Mouse (Mus musculus) hindbrain, embryonic 16.5 days (tissue): ENCODE data around the gene 6030445D17Rik. TPM values are rescaled to one million over a fixed set of nuclear protein-coding genes. Genes with fewer than 3 reads are reported as not detected.

Experiments used
- ATAC-seq: fragments of 200-750 bp; cut with Nextera tagmentation; 2 replicates; pipeline ENCODE4 v1.8.0; 2017; ENCODE audit warnings: moderate TSS enrichment, moderate library complexity
- H3K27ac ChIP-seq: fragments of 300-500 bp; sonication (generic); 2 replicates; pipeline ENCODE4 v1.5.1; 2014; ENCODE audit warnings: low read depth, mild to moderate bottlenecking, control low read depth, low read length, moderate library complexity
- H3K27me3 ChIP-seq: fragments of 300-500 bp; sonication (generic); replicated peaks from 2 replicates; pipeline ENCODE4 v1.6.1; 2014; ENCODE audit warnings: low read length; ENCODE audit not compliant: control insufficient read depth, insufficient read depth
- H3K36me3 ChIP-seq: fragments of 300-500 bp; sonication (generic); 2 replicates; pipeline ENCODE4 v1.6.1; 2014; ENCODE audit warnings: mild to moderate bottlenecking, low read length, moderate library complexity, mixed read lengths; ENCODE audit not compliant: control insufficient read depth, insufficient read depth
- H3K4me1 ChIP-seq: fragments of 300-500 bp; sonication (generic); 2 replicates; pipeline ENCODE4 v1.6.1; 2014; ENCODE audit warnings: low read depth, low read length; ENCODE audit not compliant: control insufficient read depth, insufficient read depth
- H3K4me2 ChIP-seq: fragments of 300-500 bp; sonication (generic); 2 replicates; pipeline ENCODE4 v1.6.1; 2014; ENCODE audit warnings: mild to moderate bottlenecking, low read length, control low read depth, moderate library complexity
- H3K4me3 ChIP-seq: fragments of 300-500 bp; sonication (generic); 2 replicates; pipeline ENCODE4 v1.5.1; 2014; ENCODE audit warnings: mild to moderate bottlenecking, low read length, control low read depth, moderate library complexity
- H3K9ac ChIP-seq: fragments of 300-500 bp; sonication (generic); 2 replicates; pipeline ENCODE4 v1.6.1; 2014; ENCODE audit warnings: low read depth, mild to moderate bottlenecking, control low read depth, low read length, moderate library complexity
- H3K9me3 ChIP-seq: fragments of 300-500 bp; sonication (generic); 2 replicates; pipeline ENCODE4 v1.6.1; 2014; ENCODE audit warnings: mild to moderate bottlenecking, low read length, moderate library complexity; ENCODE audit not compliant: control insufficient read depth
- WGBS: fragments of 180-500 bp; shearing (Covaris S2); extraction: QIAGEN DNeasy Blood & Tissue Kit; methylation state at CpG from one replicate; pipeline ENCODE4 v1.1.7; 2014; 5-methylcytosine and 5-hydroxymethylcytosine counted together
- polyA plus RNA-seq: library from polyadenylated mRNA; unstranded; fragments of >200 nt; fragmentation: Nextera tagmentation; extraction: Ambion mirVana; gene quantifications from 2 replicates; pipeline ENCODE4 v1.2.1, GENCODE M21; 2015

Gene 6030445D17Rik
- polyA plus RNA-seq, 1 experiment from 2014 or later = 0.43 TPM

- no peaks in the 10 kb centered on the region for H3K4me1 ChIP-seq
- H3K27me3 ChIP-seq = no peaks in the 10 kb centered on the region
- no peak overlapping the region for H3K9ac ChIP-seq
- no peaks in the 10 kb centered on the region for H3K36me3 ChIP-seq
- no peak overlapping the region for H3K4me2 ChIP-seq
- no peak overlapping the region for H3K4me3 ChIP-seq
- no peak for ATAC-seq
- WGBS = 49% methylated on average over 2 of the region's 2 CpGs
- H3K27ac ChIP-seq = no peak overlapping the region
- H3K9me3 ChIP-seq = no peaks in the 10 kb centered on the region
These were observed 43.6 kb downstream of the 6030445D17Rik start for GRCm38 (mm10) chr4:136505426-136506215.

GRCm38 (mm10) chr4:136509857-136510256 lies 47.8 kb downstream of the 6030445D17Rik start:
- H3K36me3 ChIP-seq = no peaks in the 10 kb centered on the region
- H3K4me2 ChIP-seq = no peak overlapping the region
- H3K4me3 ChIP-seq = no peak overlapping the region
- 70% methylated on average over 1 of the region's 1 CpGs for WGBS
- no peaks in the 10 kb centered on the region for H3K9me3 ChIP-seq
- H3K27me3 ChIP-seq = no peaks in the 10 kb centered on the region
- peaks cover 3% of the 10 kb centered on the region for H3K4me1 ChIP-seq
- ATAC-seq = no peak
- H3K9ac ChIP-seq = no peak overlapping the region
- H3K27ac ChIP-seq = no peak overlapping the region

- Histone ChIP-seq H3K27me3 (no peaks in the 10 kb centered on the region), H3K9ac (no peak overlapping the region), H3K9me3 (no peaks in the 10 kb centered on the region), H3K27ac (no peak overlapping the region), H3K4me3 (no peak overlapping the region), H3K36me3 (no peaks in the 10 kb centered on the region), H3K4me2 (no peak overlapping the region), H3K4me1 (peaks cover 3% of the 10 kb centered on the region)
- 54% methylated on average over 4 of the region's 4 CpGs for WGBS
- ATAC-seq = no peak
These were observed 49.7 kb downstream of the 6030445D17Rik start for GRCm38 (mm10) chr4:136511708-136512107.

- H3K36me3 ChIP-seq = no peaks in the 10 kb centered on the region
- H3K4me3 ChIP-seq = no peak overlapping the region
- no peak overlapping the region for H3K9ac ChIP-seq
- H3K27me3 ChIP-seq = no peaks in the 10 kb centered on the region
- no peak overlapping the region for H3K27ac ChIP-seq
- H3K4me2 ChIP-seq = no peak overlapping the region
- peaks cover 3% of the 10 kb centered on the region for H3K4me1 ChIP-seq
- ATAC-seq = no peak
- H3K9me3 ChIP-seq = no peaks in the 10 kb centered on the region
These were observed 50.9 kb downstream of the 6030445D17Rik start for GRCm38 (mm10) chr4:136512905-136513304.

Other genes with a start within 250 kb of the 6030445D17Rik start
- 2.1 and 3.5 TPM in 2 replicates for gene Tcea3, start 214.5 kb upstream of the 6030445D17Rik start, polyA plus RNA-seq
- gene Zfp46, start 177.6 kb upstream of the 6030445D17Rik start, polyA plus RNA-seq = 35.2 and 44.8 TPM in 2 replicates
- gene Hnrnpr, start 151.3 kb upstream of the 6030445D17Rik start, polyA plus RNA-seq = 166 and 174 TPM in 2 replicates
- gene Htr1d, start 38.7 kb upstream of the 6030445D17Rik start, polyA plus RNA-seq = 3.7 and 4.7 TPM in 2 replicates
- gene Luzp1, start 7.5 kb downstream of the 6030445D17Rik start, polyA plus RNA-seq = 55.5 and 63.4 TPM in 2 replicates
- 31.6 and 45.7 TPM in 2 replicates for gene Kdm1a, start 140.5 kb downstream of the 6030445D17Rik start, polyA plus RNA-seq
- gene Tex46, start 148.2 kb downstream of the 6030445D17Rik start, polyA plus RNA-seq = not detected in 2 replicates
- 0.05 and 0.06 TPM in 2 replicates for gene Lactbl1, start 160.4 kb downstream of the 6030445D17Rik start, polyA plus RNA-seq